Mouse (Mus musculus): ENCODE measurements around the gene Slc29a2. TPM values are rescaled to one million over a fixed set of nuclear protein-coding genes. Genes with fewer than 3 reads are reported as not detected.
A peak's percentile ranks its signal among the peaks of the same experiment; 100 is the strongest.
"Not testable (repeated sequence)": the region's sequence is repeated elsewhere in the genome, so short reads cannot be mapped to it uniquely, and the experiment has no call there.

The Slc29a2 gene
- polyA plus RNA-seq (2012; ENCODE audit: insufficient read depth, insufficient read length, missing spikeins), result 0.71 and 1.9 TPM in 2 replicates

DNA sequence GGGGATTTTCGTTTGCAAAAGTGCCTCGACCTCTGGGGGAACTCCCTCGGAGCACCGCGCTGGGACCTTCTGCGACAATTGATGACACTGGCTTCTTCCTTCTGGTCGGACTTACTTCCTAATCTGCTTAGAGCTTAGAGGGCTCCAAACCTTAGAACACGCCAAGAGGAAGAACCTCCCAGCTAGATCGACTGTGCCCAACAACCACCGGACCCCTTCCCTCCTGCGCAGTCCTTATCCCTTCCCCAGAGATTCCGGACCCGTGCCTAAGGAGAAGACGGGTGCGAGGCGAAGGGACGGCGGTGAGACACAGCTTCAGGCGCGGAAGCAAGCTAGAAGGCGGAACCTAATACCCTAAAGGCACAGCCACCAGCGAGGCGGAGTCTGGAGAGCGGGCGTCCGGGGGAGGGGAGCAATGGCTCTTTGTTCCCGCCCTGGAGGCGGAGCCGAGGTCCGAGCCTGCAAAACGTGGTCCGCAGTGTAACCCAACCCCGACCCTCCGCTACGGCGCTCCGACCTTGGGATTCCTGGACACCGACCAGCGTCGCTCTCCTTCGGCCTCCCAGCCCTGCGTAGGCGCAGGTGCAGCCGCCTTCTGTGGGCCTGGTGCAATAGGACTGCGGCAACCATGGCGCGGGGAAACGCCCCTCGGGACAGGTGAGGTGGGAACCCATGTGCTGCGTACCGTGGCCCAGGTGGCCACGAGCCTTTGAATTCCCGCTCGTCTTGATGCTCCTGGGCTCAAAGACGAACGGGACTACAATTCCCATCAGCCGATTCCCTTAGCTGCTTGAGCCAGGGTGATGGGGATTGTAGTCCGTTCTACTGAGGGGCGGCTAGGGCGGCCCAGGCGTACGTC is at the start of gene Slc29a2:
TSS of gene Slc29a2 (plus strand) at position 240 of the 859 bp plus-strand sequence.
- Histone ChIP-seq H3K27ac (replicated peaks; ENCODE audit: low read depth, low read length) (peak within 1 kb of the TSS; percentile 71), H3K4me1 (ENCODE audit: control insufficient read depth, insufficient read depth, insufficient read length, low read length) (peaks cover 4% of the 10 kb centered on the region; the same call in 1 of the 2 replicates), H3K4me3 (ENCODE audit: insufficient read depth, low read depth, low read length) (peak within 1 kb of the TSS; percentile 83)

DNA sequence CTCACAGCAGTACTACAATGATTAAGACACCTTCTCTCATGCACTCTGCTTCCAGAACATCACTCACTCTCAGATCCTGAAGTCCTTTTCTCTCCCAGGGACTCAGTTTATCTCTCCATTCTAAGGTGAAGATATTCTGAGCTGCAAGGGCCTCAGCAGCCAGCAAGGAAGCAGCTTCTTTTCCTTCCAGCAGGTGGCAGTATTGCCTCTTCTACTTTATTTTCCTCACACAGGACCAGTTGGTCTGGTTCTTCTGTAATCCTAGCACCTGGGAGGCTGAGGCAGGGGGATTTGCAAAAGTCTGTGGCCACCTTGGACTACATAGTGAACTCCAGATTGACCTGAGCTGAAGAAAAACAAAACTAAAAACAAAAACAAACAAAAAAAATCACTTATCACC is 41.9 kb upstream of the Slc29a2 start:
- no peak overlapping the region for H3K4me3 ChIP-seq (ENCODE audit: insufficient read depth, low read depth, low read length)
- no peaks in the 10 kb centered on the region for H3K4me1 ChIP-seq (ENCODE audit: control insufficient read depth, insufficient read depth, insufficient read length, low read length)
- H3K27ac ChIP-seq (replicated peaks; ENCODE audit: low read depth, low read length), result no peak overlapping the region

- no peak overlapping the region for H3K27ac ChIP-seq (replicated peaks; ENCODE audit: low read depth, low read length)
- 0 out of 2 replicates have a peak, but pooled peaks cover 3% of the 10 kb centered on the region for H3K4me1 ChIP-seq (ENCODE audit: control insufficient read depth, insufficient read depth, insufficient read length, low read length)
- H3K4me3 ChIP-seq (ENCODE audit: insufficient read depth, low read depth, low read length), result no peak overlapping the region
Observed at GRCm38 (mm10) chr19:4989013-4989412, 34.6 kb upstream of the Slc29a2 start.

GRCm38 (mm10) chr19:4989434-4990255 is 34.0 kb upstream of the Slc29a2 start:
- 0 out of 2 replicates have a peak, but pooled peaks cover 3% of the 10 kb centered on the region for H3K4me1 ChIP-seq (ENCODE audit: control insufficient read depth, insufficient read depth, insufficient read length, low read length)

DNA sequence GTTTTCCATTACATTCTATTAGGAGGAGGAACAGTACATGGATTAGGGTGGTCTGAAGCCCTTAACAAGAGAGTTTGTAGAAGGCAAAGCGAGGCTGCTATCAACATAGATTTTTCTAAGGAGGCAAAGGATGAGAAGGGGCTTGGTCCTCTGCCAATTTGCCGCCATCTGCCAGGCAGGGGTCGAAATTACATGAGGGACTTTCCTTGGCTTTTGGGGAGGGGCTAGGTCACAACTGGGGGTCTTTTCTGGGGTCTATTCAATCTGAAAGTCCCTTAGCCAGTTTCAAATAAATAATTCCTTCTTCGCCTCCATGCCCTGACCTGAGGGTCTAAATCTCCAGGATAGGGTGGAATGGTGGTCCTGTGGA is 33.4 kb upstream of the Slc29a2 start, which contains the start of gene Npas4:
TSS of gene Npas4 (minus strand) at position 61 of the 370 bp plus-strand sequence.
- H3K4me3 ChIP-seq (ENCODE audit: insufficient read depth, low read depth, low read length), result no peak within 1 kb of the TSS
- 0 out of 2 replicates have a peak, but pooled peaks cover 3% of the 10 kb centered on the region for H3K4me1 ChIP-seq (ENCODE audit: control insufficient read depth, insufficient read depth, insufficient read length, low read length)
- H3K27ac ChIP-seq (replicated peaks; ENCODE audit: low read depth, low read length), result no peak within 1 kb of the TSS

More at GRCm38 (mm10) chr19:4989434-4990255, 34.0 kb upstream of the Slc29a2 start:
- Histone ChIP-seq H3K27ac (replicated peaks; ENCODE audit: low read depth, low read length) (no peak overlapping the region), H3K4me3 (ENCODE audit: insufficient read depth, low read depth, low read length) (no peak overlapping the region)

DNA sequence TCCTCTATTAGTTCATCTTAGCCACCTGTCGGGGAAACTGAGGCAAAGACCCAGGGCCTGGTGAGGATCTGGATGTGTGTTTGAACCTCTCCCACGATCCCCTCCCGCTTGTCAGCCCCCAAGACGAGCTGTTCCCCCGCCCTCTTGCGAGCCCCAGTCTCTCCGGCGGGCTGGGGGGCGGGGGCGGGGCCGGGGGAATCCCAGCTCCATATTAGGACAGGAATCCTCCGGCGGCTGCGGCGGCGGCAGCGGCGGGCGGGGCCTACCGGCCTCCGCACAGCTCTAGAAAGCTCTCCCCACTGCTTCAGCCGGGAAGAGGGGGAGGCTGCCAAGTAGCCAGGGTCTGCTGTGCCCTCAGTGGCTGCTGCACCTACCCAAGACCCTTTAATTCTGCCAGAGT is 32.9 kb upstream of the Slc29a2 start:
- Histone ChIP-seq H3K27ac (replicated peaks; ENCODE audit: low read depth, low read length) (no peak overlapping the region), H3K4me1 (ENCODE audit: control insufficient read depth, insufficient read depth, insufficient read length, low read length) (0 out of 2 replicates have a peak, but pooled peaks cover 3% of the 10 kb centered on the region), H3K4me3 (ENCODE audit: insufficient read depth, low read depth, low read length) (no peak overlapping the region)

DNA sequence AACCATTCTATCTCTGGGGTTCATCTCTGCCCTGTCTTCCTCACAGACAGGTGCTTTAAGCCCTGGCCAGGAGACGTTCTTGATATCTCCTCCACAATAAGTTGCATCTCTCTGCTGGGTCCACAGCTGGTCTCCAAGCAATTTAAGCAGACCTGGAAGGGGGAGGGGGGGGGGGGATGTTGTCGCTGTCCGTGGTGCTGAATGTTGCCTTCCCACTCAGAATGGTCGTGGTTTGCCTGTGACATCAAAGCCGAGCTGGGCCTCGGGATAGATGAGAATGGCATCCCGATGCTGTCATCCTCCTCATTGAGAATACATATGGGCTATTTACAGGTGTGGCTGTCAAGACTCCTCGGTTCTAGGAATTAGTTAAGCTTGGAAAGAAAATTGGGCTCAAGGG is 31.3 kb upstream of the Slc29a2 start:
- H3K27ac ChIP-seq (replicated peaks; ENCODE audit: low read depth, low read length), result no peak overlapping the region
- H3K4me1 ChIP-seq (ENCODE audit: control insufficient read depth, insufficient read depth, insufficient read length, low read length), result 0 out of 2 replicates have a peak, but pooled peaks cover 3% of the 10 kb centered on the region
- no peak overlapping the region for H3K4me3 ChIP-seq (ENCODE audit: insufficient read depth, low read depth, low read length)

DNA sequence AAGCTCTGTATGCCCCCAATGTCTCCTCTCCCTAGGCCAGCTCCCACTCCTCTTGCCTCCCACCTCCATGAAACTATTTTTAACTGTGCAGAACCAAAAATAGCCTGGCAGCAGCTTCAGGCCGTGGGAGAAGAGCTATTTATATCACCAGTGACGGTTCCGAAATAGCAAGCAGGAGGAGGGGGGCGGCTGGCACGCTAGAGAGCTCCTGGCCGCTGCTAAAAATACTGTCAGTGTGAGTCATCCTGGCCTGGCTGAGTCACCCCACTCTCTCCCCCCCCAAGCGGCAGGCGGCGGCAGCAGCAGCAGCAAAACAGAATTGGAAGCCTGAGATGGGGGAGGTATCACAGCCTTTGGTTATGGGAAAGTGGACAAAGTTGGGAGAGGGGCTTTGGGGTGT is 30.8 kb upstream of the Slc29a2 start:
- H3K4me1 ChIP-seq (ENCODE audit: control insufficient read depth, insufficient read depth, insufficient read length, low read length), result 0 out of 2 replicates have a peak, but pooled peaks cover 3% of the 10 kb centered on the region
- no peak overlapping the region for H3K27ac ChIP-seq (replicated peaks; ENCODE audit: low read depth, low read length)
- H3K4me3 ChIP-seq (ENCODE audit: insufficient read depth, low read depth, low read length), result no peak overlapping the region

GRCm38 (mm10) chr19:4994043-4994442 is 29.6 kb upstream of the Slc29a2 start:
- Histone ChIP-seq H3K4me1 (ENCODE audit: control insufficient read depth, insufficient read depth, insufficient read length, low read length) (0 out of 2 replicates have a peak, but pooled peaks cover 3% of the 10 kb centered on the region), H3K4me3 (ENCODE audit: insufficient read depth, low read depth, low read length) (no peak overlapping the region), H3K27ac (replicated peaks; ENCODE audit: low read depth, low read length) (no peak overlapping the region)

DNA sequence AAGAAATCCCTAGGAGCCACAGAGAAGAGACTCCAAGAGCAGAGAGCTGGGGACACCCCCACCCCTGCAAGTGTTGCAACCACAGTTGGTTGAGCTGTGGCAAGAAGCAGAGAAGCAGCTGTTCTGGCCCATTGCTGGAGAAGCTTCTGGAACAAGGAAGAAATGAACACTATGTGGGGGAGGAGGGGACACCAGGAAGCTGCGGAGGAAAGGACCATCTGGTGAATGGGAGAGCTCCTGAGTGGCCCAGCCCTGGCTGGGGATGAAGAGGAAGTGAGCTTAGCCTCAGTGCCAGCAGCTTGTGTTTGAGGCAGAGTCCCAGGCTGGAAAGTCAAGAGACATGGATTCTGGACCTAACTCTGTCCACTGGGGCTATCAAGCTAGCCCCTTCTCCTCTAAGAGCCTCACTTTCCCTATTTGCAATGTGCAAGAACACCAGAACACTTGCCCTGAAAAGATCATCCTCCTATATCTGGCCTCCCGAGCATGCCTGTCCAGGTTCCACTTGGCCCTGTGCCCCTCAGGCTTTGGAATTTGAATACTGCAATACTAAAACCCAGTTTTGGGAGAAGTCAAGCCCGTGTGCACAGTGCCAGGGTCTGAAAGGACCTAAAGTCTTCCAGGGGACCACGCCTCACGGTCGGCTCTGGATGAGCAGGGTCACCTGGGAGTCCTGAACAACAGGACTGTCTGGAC is 24.1 kb upstream of the Slc29a2 start:
- Histone ChIP-seq H3K27ac (replicated peaks; ENCODE audit: low read depth, low read length) (no peak overlapping the region), H3K4me1 (ENCODE audit: control insufficient read depth, insufficient read depth, insufficient read length, low read length) (no peaks in the 10 kb centered on the region), H3K4me3 (ENCODE audit: insufficient read depth, low read depth, low read length) (no peak overlapping the region)

GRCm38 (mm10) chr19:5001666-5002406 is 21.8 kb upstream of the Slc29a2 start:
- Histone ChIP-seq H3K4me3 (ENCODE audit: insufficient read depth, low read depth, low read length) (no peak overlapping the region), H3K27ac (replicated peaks; ENCODE audit: low read depth, low read length) (no peak overlapping the region), H3K4me1 (ENCODE audit: control insufficient read depth, insufficient read depth, insufficient read length, low read length) (no peaks in the 10 kb centered on the region)

GRCm38 (mm10) chr19:5003644-5004043 is 20.0 kb upstream of the Slc29a2 start:
- not testable (repeated sequence) for H3K4me3 ChIP-seq (ENCODE audit: insufficient read depth, low read depth, low read length); H3K4me1 ChIP-seq (ENCODE audit: control insufficient read depth, insufficient read depth, insufficient read length, low read length); H3K27ac ChIP-seq (replicated peaks; ENCODE audit: low read depth, low read length)

GRCm38 (mm10) chr19:5004925-5005324 is 18.7 kb upstream of the Slc29a2 start:
- Histone ChIP-seq H3K27ac (replicated peaks; ENCODE audit: low read depth, low read length) (no peak overlapping the region), H3K4me1 (ENCODE audit: control insufficient read depth, insufficient read depth, insufficient read length, low read length) (no peaks in the 10 kb centered on the region), H3K4me3 (ENCODE audit: insufficient read depth, low read depth, low read length) (no peak overlapping the region)

- H3K27ac ChIP-seq (replicated peaks; ENCODE audit: low read depth, low read length), result no peak overlapping the region
Observed at GRCm38 (mm10) chr19:5013138-5013537, 10.5 kb upstream of the Slc29a2 start.

More at GRCm38 (mm10) chr19:5013138-5013537, 10.5 kb upstream of the Slc29a2 start:
- no peak overlapping the region for H3K4me3 ChIP-seq (ENCODE audit: insufficient read depth, low read depth, low read length)
- H3K4me1 ChIP-seq (ENCODE audit: control insufficient read depth, insufficient read depth, insufficient read length, low read length), result no peaks in the 10 kb centered on the region
